Mouse (Mus musculus) liver, embryonic 15.5 days (tissue): ENCODE measurements around the gene Capn1. TPM values are rescaled to one million over a fixed set of nuclear protein-coding genes. Genes with fewer than 3 reads are reported as not detected.
A peak's percentile ranks its signal among the peaks of the same experiment; 100 is the strongest.

ENCODE experiments used
- ATAC-seq: fragments of 200-750 bp; cut with Nextera tagmentation; 2 replicates; pipeline ENCODE4 v1.8.0; 2017; ENCODE audit warnings: moderate number of reproducible peaks, mild to moderate bottlenecking, moderate library complexity; ENCODE audit not compliant: insufficient read depth
- H3K27ac ChIP-seq: fragments of 300-500 bp; sonication (generic); replicated peaks from 2 replicates; pipeline ENCODE4 v1.5.1; 2015; ENCODE audit warnings: mild to moderate bottlenecking, inconsistent platforms
- H3K27me3 ChIP-seq: fragments of 300-500 bp; sonication (generic); 2 replicates; pipeline ENCODE4 v1.6.1; 2015; ENCODE audit warnings: mild to moderate bottlenecking, inconsistent platforms
- H3K36me3 ChIP-seq: fragments of 300-500 bp; sonication (generic); replicated peaks from 2 replicates; pipeline ENCODE4 v1.6.1; 2015; ENCODE audit warnings: moderate library complexity, mild to moderate bottlenecking, inconsistent platforms
- H3K4me1 ChIP-seq: fragments of 300-500 bp; sonication (generic); replicated peaks from 2 replicates; pipeline ENCODE4 v1.6.1; 2015; ENCODE audit warnings: inconsistent platforms
- H3K4me2 ChIP-seq: fragments of 300-500 bp; sonication (generic); 2 replicates; pipeline ENCODE4 v1.6.1; 2015; ENCODE audit warnings: moderate library complexity, mild to moderate bottlenecking, inconsistent platforms
- H3K4me3 ChIP-seq: fragments of 300-500 bp; sonication (generic); replicated peaks from 2 replicates; pipeline ENCODE4 v1.5.1; 2015; ENCODE audit warnings: mild to moderate bottlenecking, inconsistent platforms
- H3K9ac ChIP-seq: fragments of 300-500 bp; sonication (generic); 2 replicates; pipeline ENCODE4 v1.6.1; 2015; ENCODE audit warnings: moderate library complexity, mild to moderate bottlenecking, inconsistent platforms
- H3K9me3 ChIP-seq: fragments of 300-500 bp; sonication (generic); replicated peaks from 2 replicates; pipeline ENCODE4 v1.6.1; 2016; ENCODE audit warnings: inconsistent platforms
- WGBS: fragments of 180-500 bp; shearing (Covaris S2); methylation state at CpG from one replicate; pipeline ENCODE4 v1.1.7; 2015; ENCODE audit warnings: mixed read lengths; ENCODE audit not compliant: insufficient replicate concordance; 5-methylcytosine and 5-hydroxymethylcytosine counted together
- polyA plus RNA-seq: library from polyadenylated mRNA; unstranded; fragments of >200 nt; fragmentation: Nextera tagmentation; extraction: Ambion mirVana; gene quantifications from 2 replicates; pipeline ENCODE4 v1.2.1, GENCODE M21; 2015

Capn1 gene
- polyA plus RNA-seq, 1 experiment from 2014 or later = 25.1 TPM

DNA sequence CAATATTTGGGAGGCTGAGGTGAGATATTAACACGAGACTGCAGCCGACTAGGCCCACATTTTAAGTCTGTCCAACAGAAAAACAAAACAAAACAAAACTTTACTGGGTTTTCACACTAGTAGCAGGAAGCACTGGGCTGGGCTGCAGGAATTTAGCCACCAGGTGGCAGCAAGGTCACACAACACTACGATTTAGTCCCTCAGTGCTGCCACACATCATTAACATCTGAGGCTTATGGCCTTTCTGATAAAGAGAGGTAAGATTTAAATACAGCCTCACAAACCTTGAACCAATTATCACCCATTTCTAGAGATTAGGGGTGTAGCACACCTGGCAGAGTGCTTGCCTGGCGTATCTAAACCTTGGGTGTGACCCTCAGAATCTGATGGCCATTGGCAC lies 50.4 kb downstream of the Capn1 start:
- Histone ChIP-seq H3K4me3 (peak overlapping the region; percentile 72), H3K9me3 (no peaks in the 10 kb centered on the region), H3K27ac (peak overlapping the region; percentile 92), H3K9ac (0 out of 2 replicates have a peak overlapping the region, but pooled peaks have one; percentile 75), H3K36me3 (peaks cover 16% of the 10 kb centered on the region), H3K4me2 (peak overlapping the region; percentile 83), H3K27me3 (no peaks in the 10 kb centered on the region), H3K4me1 (peaks cover 86% of the 10 kb centered on the region)
- 6% methylated on average over 4 of the region's 4 CpGs for WGBS
- ATAC-seq = no peak

DNA sequence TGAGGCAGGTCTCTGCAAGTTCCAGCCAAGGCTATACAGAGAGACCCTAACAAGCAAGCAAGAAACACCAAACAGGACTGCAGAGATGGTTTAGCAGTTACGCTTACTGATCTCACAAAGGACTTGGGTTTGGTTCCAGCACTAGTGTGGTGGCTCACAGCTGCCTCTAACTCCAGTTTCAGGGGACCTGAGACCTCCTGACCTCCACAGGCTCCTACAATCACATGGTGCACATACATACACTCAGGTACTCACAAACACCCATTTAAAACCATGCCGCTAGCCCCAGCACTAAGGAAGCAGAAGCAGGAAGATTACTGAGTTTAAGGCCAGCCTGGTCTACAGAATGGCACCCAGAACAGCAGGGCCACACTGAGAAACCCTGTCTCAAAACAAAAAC lies 50.9 kb downstream of the Capn1 start:
- ATAC-seq = no peak

DNA sequence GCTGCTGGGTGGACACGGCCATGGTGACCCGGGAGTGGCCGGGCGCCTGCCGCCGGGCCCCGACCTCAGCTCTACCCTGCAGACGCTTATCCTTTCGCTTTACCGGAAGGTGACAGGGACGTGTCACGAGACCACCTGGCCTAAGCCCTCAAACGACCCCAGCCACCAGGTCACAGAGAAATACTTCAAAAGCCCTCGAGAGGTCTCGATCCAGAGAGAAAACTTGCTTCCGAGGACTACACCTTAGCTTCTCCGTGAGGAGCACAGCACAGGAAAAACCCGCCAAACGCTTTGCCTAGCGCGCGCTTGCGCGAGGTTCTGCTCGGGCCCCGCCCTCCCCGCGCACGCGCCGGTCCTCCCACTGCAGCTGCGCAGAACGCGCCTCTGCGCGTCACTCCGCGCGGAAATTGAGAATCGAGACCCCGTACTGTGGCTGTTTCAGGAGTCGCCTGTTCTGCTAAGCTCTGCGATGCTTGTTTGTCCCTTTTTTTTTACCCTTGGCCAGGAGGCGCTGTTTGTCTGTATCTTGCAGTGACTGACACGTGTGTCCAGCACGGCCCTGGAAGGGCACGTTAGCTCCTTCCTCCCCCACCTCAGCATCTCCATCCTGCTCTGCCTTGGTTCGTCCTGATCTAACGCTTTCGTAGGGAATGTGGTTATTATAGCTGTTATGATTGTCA lies 51.7 kb downstream of the Capn1 start, which contains the start of gene Pola2:
Pola2 (minus strand) TSS at position 320 of the 680 bp plus-strand sequence.
- peaks cover 28% of the 10 kb centered on the region for H3K36me3 ChIP-seq
- H3K4me2 ChIP-seq = peak within 1 kb of the TSS; percentile 83
- H3K9ac ChIP-seq = peak within 1 kb of the TSS; percentile 75
- H3K9me3 ChIP-seq = no peaks in the 10 kb centered on the region
- H3K27me3 ChIP-seq = no peaks in the 10 kb centered on the region
- peak; percentile 54 for ATAC-seq
- peak within 1 kb of the TSS; percentile 72 for H3K4me3 ChIP-seq
- under 1% methylated on average over 50 of the region's 50 CpGs for WGBS
- peak within 1 kb of the TSS; percentile 92 for H3K27ac ChIP-seq
- H3K4me1 ChIP-seq = peaks cover 75% of the 10 kb centered on the region

More for the DNA sequence above, 50.9 kb downstream of the Capn1 start:
- WGBS = 78% methylated on average over 2 of the region's 2 CpGs
- Histone ChIP-seq H3K4me3 (peak overlapping the region; percentile 72), H3K4me2 (peak overlapping the region; percentile 83), H3K27ac (peak overlapping the region; percentile 92), H3K9me3 (no peaks in the 10 kb centered on the region), H3K27me3 (no peaks in the 10 kb centered on the region), H3K36me3 (peaks cover 20% of the 10 kb centered on the region), H3K4me1 (peaks cover 81% of the 10 kb centered on the region), H3K9ac (peak overlapping the region; percentile 75)

DNA sequence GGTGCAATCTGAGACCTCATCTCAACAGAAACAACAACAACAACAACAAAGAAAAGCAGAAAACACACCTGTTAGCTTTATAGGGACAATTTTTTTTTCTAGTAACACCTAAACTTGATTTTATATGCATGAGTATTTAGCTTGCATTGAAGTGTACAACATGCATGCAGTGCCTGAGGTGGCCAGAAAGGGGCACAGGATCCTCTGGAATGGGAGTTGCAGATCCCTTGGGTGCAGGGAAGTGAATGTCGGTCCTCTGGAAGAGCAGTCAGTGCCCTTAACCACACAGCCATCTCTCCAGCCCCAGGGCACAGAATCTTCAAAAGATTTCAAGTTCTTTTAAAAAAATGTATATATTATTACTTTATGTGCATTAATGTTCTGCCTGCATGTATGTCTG lies 53.0 kb downstream of the Capn1 start:
- peaks cover 68% of the 10 kb centered on the region for H3K4me1 ChIP-seq
- H3K9ac ChIP-seq = peak overlapping the region; percentile 75
- H3K4me3 ChIP-seq = peak overlapping the region; percentile 72
- peak overlapping the region; percentile 83 for H3K4me2 ChIP-seq
- no peaks in the 10 kb centered on the region for H3K27me3 ChIP-seq
- H3K27ac ChIP-seq = peak overlapping the region; percentile 92
- WGBS = 28% methylated on average over 1 of the region's 1 CpGs
- H3K9me3 ChIP-seq = no peaks in the 10 kb centered on the region
- H3K36me3 ChIP-seq = peaks cover 41% of the 10 kb centered on the region
- no peak for ATAC-seq

DNA sequence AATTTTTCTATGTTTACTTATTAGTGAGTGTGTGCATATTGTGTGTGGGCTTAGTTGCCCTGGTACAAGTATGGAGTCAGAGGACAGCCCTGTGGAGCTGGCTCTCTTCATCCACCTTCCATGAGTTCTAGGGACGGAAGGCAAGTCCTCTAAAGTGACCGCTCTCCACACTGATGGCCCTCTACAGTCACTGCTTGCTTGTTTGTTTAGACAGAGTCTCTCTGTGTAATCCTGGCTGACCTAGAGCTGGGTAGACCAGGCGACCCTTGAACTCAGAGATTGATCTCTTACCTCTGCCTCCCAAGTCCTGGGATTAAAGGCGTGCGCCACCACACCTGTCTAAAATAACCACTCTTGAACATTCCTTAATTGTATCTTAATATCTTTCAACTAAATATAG lies 58.3 kb downstream of the Capn1 start:
- H3K27me3 ChIP-seq = no peaks in the 10 kb centered on the region
- no peaks in the 10 kb centered on the region for H3K9me3 ChIP-seq
- peaks cover 92% of the 10 kb centered on the region for H3K36me3 ChIP-seq
- H3K27ac ChIP-seq = no peak overlapping the region
- no peak overlapping the region for H3K9ac ChIP-seq
- ATAC-seq = 0 out of 2 replicates have a peak, but pooled peaks have one; percentile 20
- no peak overlapping the region for H3K4me2 ChIP-seq
- peaks cover 39% of the 10 kb centered on the region for H3K4me1 ChIP-seq
- 83% methylated on average over 5 of the region's 5 CpGs for WGBS
- H3K4me3 ChIP-seq = no peak overlapping the region

DNA sequence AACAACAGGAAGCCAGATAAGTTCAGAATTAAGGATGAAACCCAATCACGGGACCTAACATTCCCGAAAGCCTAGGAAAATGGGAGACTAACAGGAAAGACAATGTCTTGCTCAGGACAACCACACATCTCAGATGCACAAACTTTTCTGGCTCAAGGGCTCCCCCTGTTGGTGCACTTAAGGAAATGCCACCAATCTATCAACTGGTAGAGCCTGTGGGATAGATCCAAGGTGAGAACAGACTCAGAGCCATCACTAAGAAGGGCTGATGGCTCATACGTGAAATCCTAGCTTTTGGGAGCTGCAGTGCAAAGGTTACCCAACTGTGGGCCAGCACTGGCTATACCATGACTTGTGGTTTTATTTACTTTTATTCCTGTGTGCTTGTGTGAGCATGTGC lies 59.0 kb downstream of the Capn1 start:
- Histone ChIP-seq H3K9ac (no peak overlapping the region), H3K4me2 (no peak overlapping the region), H3K27ac (no peak overlapping the region), H3K4me1 (peaks cover 34% of the 10 kb centered on the region), H3K4me3 (no peak overlapping the region), H3K36me3 (peaks cover 97% of the 10 kb centered on the region), H3K9me3 (no peaks in the 10 kb centered on the region), H3K27me3 (no peaks in the 10 kb centered on the region)
- peak; percentile 48 for ATAC-seq
- 22% methylated on average over 3 of the region's 3 CpGs for WGBS

DNA sequence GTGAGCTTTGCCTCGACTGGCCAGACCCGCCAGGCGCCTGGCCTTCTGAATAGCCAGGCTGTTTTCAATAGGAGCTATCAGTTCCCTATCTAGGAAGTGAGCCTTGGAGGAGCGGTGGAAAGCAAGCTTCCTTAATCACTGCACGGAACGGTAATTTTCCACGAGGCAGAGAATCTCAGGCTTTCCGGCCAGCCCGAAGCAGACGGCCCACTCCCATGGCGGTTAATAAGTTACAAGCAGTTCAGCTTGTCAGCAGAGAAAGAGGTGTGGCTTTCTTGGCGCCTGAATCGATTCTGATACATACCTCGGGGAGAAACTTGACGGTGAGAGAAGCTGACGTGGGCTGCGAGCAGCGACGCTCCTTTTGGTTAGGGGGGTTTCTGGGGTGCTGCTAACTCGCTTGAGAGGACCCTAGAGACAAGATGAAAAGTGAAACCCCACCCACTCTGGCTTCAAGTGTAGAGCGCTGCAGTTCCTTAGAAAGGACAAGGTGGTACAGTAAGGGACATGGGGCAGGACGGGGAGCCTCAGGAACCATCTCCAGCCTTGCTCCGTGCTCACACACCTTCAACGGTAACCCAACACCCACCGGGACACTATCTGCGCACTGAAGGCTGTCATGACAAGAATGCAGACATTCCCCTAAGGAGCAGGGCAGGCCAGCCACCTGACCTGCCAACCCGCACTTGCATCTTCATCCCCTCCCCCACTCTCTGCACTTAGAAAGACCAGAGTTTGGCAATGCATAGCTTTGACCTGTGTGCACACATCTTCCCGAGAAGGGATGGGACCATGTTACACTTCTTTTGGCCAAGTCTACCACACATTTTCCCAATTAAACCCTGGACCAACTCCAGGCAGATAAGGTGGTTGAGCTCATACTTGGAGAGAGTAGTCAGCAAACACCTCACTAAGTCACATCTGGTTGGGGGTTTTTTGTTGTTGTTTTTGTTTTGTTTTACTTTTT lies 59.7 kb downstream of the Capn1 start:
- Histone ChIP-seq H3K9me3 (no peaks in the 10 kb centered on the region), H3K9ac (no peak overlapping the region), H3K27me3 (no peaks in the 10 kb centered on the region), H3K36me3 (peaks cover 97% of the 10 kb centered on the region), H3K27ac (0 out of 2 replicates have a peak overlapping the region, but pooled peaks have one; percentile 10), H3K4me2 (peak overlapping the region; percentile 34), H3K4me1 (peaks cover 27% of the 10 kb centered on the region), H3K4me3 (peak overlapping the region; percentile 5; the same call in 1 of the 2 replicates)
- no peak for ATAC-seq
- 76% methylated on average over 28 of the region's 28 CpGs for WGBS

DNA sequence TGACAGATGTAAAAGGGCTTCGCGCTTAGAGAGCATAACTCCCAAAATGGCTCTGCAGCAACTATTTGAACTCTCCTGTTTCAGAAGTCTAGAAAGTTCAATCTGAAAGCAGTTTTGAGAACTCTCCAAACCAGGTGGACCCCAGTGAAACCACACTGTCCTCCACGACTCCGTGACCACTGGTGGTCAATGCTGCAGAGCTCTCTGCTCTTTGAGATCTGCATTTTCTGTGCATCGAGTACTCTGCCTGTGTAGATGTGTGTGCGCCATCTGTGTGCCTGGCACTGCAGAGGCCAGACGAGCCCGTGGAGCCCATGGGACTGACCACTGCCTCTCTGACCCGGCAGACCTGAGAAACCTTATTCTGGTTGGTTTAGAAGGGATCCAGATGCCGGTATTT lies 60.8 kb downstream of the Capn1 start:
- H3K36me3 ChIP-seq = peaks cover 97% of the 10 kb centered on the region
- no peak for ATAC-seq
- WGBS = 91% methylated on average over 10 of the region's 10 CpGs

DNA sequence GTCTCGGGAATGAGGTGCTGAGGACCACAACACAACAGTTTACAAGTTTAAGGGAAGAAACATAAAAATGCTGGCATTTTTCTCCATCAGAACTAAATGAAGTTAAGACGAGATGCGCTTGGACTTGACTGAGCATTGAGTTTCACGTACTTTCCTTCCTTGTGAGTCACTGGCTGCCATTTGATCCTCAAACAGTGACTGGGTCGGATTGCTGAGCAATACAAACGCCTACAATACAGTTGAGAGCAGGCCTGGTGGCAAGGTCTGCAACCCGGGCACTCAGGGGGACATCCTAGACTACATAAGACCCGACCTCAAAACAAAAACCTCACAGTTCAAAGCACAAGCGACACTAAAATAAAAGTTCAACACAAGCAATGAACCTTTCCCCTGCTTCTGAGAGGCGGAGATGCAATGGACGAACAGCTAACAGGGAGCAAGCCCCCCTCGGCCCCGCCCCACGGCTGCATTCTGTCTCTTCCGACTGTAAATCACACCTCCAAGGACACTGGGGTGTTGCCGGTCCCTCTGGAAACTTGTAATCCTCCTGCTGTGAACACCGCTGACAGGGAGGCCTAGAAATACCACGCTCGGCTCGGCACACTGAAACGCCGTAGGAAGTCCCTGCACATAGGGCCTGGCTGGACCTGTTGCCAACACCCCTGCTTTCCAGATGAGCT lies 61.5 kb downstream of the Capn1 start:
- Histone ChIP-seq H3K4me3 (no peak overlapping the region), H3K4me1 (peaks cover 22% of the 10 kb centered on the region), H3K36me3 (peaks cover 97% of the 10 kb centered on the region), H3K4me2 (no peak overlapping the region), H3K27ac (no peak overlapping the region; the same call in 1 of the 2 replicates), H3K9me3 (no peaks in the 10 kb centered on the region), H3K9ac (no peak overlapping the region), H3K27me3 (no peaks in the 10 kb centered on the region)
- ATAC-seq = no peak
- 87% methylated on average over 22 of the region's 22 CpGs for WGBS

More for the DNA sequence above, 60.8 kb downstream of the Capn1 start:
- H3K4me2 ChIP-seq = no peak overlapping the region
- H3K4me1 ChIP-seq = peaks cover 22% of the 10 kb centered on the region
- no peak overlapping the region for H3K9ac ChIP-seq
- no peak overlapping the region for H3K4me3 ChIP-seq
- H3K9me3 ChIP-seq = no peaks in the 10 kb centered on the region
- H3K27ac ChIP-seq = no peak overlapping the region; the same call in 1 of the 2 replicates
- H3K27me3 ChIP-seq = no peaks in the 10 kb centered on the region

DNA sequence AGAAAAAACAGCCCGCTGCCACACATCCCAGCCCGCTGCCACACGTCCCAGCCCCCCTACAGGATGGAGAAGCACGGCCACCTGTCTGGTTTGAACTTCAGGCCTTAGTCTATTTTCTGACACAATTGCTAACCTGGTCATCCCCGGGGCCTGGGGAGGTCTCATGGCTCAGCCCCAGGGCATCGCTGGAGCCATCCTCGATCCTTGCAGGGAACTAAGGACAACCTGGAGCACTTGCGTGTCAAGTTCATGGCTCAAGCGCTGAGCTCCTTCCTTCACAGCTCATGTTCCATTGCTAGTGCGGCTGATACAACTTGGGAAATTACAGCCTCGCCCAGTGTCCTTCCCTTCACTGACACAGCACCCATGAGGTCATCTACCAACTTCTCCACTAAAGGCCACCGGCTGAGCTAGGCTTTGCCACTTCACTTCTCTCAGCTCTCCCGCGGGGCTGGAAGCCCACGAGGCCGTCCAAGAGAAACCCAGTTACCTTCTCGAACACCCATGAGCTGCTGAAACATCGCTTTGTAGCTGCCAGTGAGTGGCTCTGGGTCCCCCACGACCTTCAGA lies 62.4 kb downstream of the Capn1 start:
- no peak overlapping the region for H3K4me3 ChIP-seq
- H3K4me1 ChIP-seq = peaks cover 22% of the 10 kb centered on the region
- WGBS = 89% methylated on average over 19 of the region's 19 CpGs
- no peak overlapping the region for H3K27ac ChIP-seq
- H3K36me3 ChIP-seq = peaks cover 97% of the 10 kb centered on the region
- H3K4me2 ChIP-seq = no peak overlapping the region
- no peaks in the 10 kb centered on the region for H3K9me3 ChIP-seq
- no peak overlapping the region for H3K9ac ChIP-seq
- no peak for ATAC-seq
- no peaks in the 10 kb centered on the region for H3K27me3 ChIP-seq
